Mouse (Mus musculus): ENCODE data around the gene Olfr898. TPM values are rescaled to one million over a fixed set of nuclear protein-coding genes. Genes with fewer than 3 reads are reported as not detected.

Olfr898 gene
- total RNA-seq (2021), result not detected
- long read RNA-seq, experiment 1, result 0 reads
- long read RNA-seq, experiment 2, result 0 reads

DNA sequence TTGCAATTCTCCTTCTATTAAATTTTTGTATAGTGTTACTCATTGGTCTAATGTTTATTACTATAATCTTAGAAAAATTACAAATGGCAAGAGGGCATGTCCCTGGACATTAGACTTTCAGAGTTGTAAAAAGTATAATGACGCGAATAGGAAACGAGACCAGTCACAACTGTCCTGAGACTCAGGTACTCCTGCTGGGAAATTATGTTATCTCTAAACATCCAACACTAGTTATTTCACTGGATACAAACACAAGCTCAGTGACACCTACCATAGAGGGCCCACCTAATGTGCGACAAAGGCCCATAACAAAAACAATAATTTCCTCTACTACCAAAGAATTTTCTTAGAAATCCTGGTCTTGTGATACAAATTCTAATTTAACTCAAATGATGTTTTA lies at the start of gene Olfr898:
Olfr898 (plus strand) TSS at position 301 of the 400 bp plus-strand sequence.
- no peak for DNase-seq (ENCODE audit: low spot score in 2 of 2)

GRCm38 (mm10) chr9:38328760-38329159 lies 19.5 kb upstream of the Olfr898 start, which contains the start of gene Olfr25:
Olfr25 (plus strand) TSS chr9:38329060.
- no peak for DNase-seq (ENCODE audit: low spot score in 2 of 2)

DNA sequence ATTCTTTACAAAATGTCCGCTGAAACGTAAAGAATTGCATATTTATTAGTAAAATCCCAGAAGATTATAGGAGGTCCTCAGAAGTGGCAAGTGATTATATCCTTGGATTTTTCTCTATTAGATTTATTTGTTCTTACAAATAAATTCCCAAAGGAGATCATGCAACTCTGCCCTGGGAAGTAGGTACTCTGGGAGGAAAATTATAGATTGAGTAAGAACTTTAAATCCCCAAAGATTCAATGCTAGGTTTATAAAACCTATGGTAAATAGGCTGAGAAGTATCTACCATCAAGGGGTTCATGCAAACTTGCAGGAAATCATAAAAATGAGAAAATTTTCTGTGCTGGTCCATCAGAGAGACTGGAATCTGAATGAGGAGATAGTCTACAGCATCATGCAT lies 18.4 kb downstream of the Olfr898 start, which contains the start of gene Olfr250:
Olfr250 (plus strand) TSS at position 301 of the 400 bp plus-strand sequence.
- no peak for DNase-seq (ENCODE audit: low spot score in 2 of 2)

GRCm38 (mm10) chr9:38376786-38377185 lies 28.6 kb downstream of the Olfr898 start, which contains the start of gene Olfr251:
Olfr251 (plus strand) TSS chr9:38377086.
- DNase-seq (ENCODE audit: low spot score in 2 of 2), result no peak

DNA sequence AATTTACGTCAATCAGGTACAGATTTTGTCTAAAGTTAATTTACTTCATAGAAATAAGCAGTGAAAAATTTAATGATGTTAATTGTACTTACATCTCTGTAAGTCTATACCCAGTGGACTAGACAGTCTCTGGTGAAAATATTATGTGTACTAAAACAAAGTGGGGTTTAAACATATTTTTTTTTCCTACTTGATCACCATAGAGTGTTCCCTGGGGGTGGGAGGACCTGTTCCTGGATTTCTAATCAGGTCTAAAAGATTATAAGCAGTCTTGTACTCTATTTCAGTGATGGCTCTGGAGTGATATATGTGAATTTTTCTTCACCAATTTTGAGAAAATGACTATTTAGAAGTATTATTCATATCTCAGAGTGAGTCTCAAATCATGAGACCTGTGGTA lies 53.2 kb downstream of the Olfr898 start, which contains the start of gene Olfr147:
Olfr147 (plus strand) TSS at position 301 of the 400 bp plus-strand sequence.
- DNase-seq (ENCODE audit: low spot score in 2 of 2), result no peak

Other genes with a start within 250 kb of the Olfr898 start
- gene Olfr888, start 240.3 kb upstream of the Olfr898 start, total RNA-seq (2021), result not detected
- gene Olfr889, start 233.2 kb upstream of the Olfr898 start, total RNA-seq (2021), result not detected
- not detected for gene Olfr890, start 205.9 kb upstream of the Olfr898 start, total RNA-seq (2021)
- not detected for gene Olfr891, start 167.6 kb upstream of the Olfr898 start, total RNA-seq (2021)
- not detected for gene Olfr893, start 140.0 kb upstream of the Olfr898 start, total RNA-seq (2021)
- gene Olfr894, start 130.4 kb upstream of the Olfr898 start, total RNA-seq (2021), result not detected
- not detected for gene Olfr143, start 95.6 kb upstream of the Olfr898 start, total RNA-seq (2021)
- not detected for gene Olfr895, start 80.6 kb upstream of the Olfr898 start, total RNA-seq (2021)
- gene Olfr896-ps1, start 57.3 kb upstream of the Olfr898 start, total RNA-seq (2021), result not detected
- not detected for gene Olfr25, start 19.4 kb upstream of the Olfr898 start, total RNA-seq (2021)
- gene Olfr250, start 18.5 kb downstream of the Olfr898 start, total RNA-seq (2021), result not detected
- not detected for gene Olfr251, start 28.7 kb downstream of the Olfr898 start, total RNA-seq (2021)
- not detected for gene Olfr147, start 53.3 kb downstream of the Olfr898 start, total RNA-seq (2021)
- gene Olfr901, start 81.0 kb downstream of the Olfr898 start, total RNA-seq (2021), result not detected
- gene Olfr902, start 99.2 kb downstream of the Olfr898 start, total RNA-seq (2021), result not detected
- gene Olfr904, start 114.7 kb downstream of the Olfr898 start, total RNA-seq (2021), result not detected
- gene Olfr905, start 122.7 kb downstream of the Olfr898 start, total RNA-seq (2021), result under 1 TPM in 1 of 2 experiments, not detected in 1; 0.07 TPM
- not detected for gene Olfr906, start 138.7 kb downstream of the Olfr898 start, total RNA-seq (2021)
- not detected for gene Olfr907, start 147.4 kb downstream of the Olfr898 start, total RNA-seq (2021)
- not detected for gene Olfr911-ps1, start 173.2 kb downstream of the Olfr898 start, total RNA-seq (2021)
- not detected for gene Olfr910, start 189.4 kb downstream of the Olfr898 start, total RNA-seq (2021)
- not detected for gene Olfr912, start 231.8 kb downstream of the Olfr898 start, total RNA-seq (2021)
- gene Olfr913, start 244.3 kb downstream of the Olfr898 start, total RNA-seq (2021), result not detected

All from gastrocnemius, postnatal 4 days (tissue).